Mouse (Mus musculus) lung, adult 2 months (tissue): ENCODE results near the gene Togaram1.

Source experiments
- CTCF ChIP-seq: fragments of 200-500 bp; IDR thresholded peaks from 2 replicates; pipeline ENCODE4 v1.5.1; 2011; ENCODE audit warnings: mild to moderate bottlenecking, low read length, control low read depth; ENCODE audit not compliant: insufficient read depth
- POLR2A ChIP-seq: fragments of 200-500 bp; IDR thresholded peaks from 2 replicates; pipeline ENCODE4 v1.6.1; 2011; ENCODE audit warnings: low read depth, mild to moderate bottlenecking, control low read depth, low read length, borderline replicate concordance; ENCODE audit errors: extremely low read depth

DNA sequence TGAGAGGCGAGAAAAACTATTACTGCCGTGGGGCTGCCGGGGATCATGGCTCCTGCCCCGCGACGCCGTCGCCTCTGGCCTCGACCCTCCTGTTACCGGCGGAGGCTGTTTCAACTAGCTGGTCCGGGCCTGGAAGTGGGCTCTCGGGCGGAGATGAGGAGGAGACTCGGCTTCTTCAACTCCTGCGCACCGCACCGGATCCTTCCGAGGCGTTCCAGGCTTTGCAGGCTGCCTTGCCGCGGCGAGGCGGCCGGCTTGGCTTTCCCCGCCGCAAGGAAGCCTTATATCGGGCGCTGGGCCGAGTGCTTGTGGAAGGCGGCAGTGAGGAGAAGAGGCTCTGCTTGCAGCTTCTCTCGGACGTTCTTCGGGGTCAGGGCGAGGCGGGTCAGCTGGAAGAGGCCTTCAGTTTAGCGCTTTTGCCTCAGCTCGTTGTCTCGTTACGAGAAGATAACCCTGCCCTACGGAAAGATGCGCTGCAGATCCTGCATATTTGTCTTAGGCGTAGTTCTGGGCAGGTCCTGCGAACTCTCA, 562 bp downstream of the Togaram1 start:
- no peak for TF ChIP-seq POLR2A
- TF ChIP-seq CTCF: no peak
